Mouse (Mus musculus): Measurements from ENCODE around the gene Chrna9. TPM values are rescaled to one million over a fixed set of nuclear protein-coding genes. Genes with fewer than 3 reads are reported as not detected.
"Not testable (repeated sequence)": the region's sequence is repeated elsewhere in the genome, so short reads cannot be mapped to it uniquely, and the experiment has no call there.

Chrna9 gene
- polyA plus RNA-seq, 1 experiment from 2014 or later = not detected

DNA sequence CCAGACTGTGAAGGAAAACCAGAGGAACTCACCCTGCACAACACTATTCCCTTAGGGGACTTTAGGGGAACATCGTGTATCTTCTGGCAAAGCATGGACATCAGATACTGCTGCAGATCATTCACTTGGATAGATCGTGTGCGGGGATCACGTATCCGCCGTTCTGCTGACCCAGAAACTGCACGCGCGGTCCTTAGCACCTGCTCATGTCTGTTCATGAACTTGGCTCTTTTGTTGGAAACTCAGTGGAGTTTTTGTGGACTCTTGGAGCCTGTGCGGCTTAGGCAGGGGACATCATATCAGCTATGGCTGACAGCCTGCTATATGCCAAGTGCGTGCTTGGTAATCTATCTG lies 25.9 kb downstream of the Chrna9 start:
- no peak overlapping the region for H3K4me2 ChIP-seq
- H3K9me3 ChIP-seq = no peaks in the 10 kb centered on the region
- H3K9ac ChIP-seq = no peak overlapping the region
- ATAC-seq (ENCODE audit: extremely low read depth, insufficient number of reproducible peaks, low FRiP score, low TSS enrichment) = no peak
- no peaks in the 10 kb centered on the region for H3K27me3 ChIP-seq (replicated peaks)
- no peak overlapping the region for H3K27ac ChIP-seq (replicated peaks)
- peaks cover 3% of the 10 kb centered on the region; the same call in 1 of the 2 replicates for H3K4me1 ChIP-seq
- H3K36me3 ChIP-seq = no peaks in the 10 kb centered on the region
- no peak overlapping the region for H3K4me3 ChIP-seq
- WGBS = 80% methylated on average over 11 of the region's 11 CpGs

DNA sequence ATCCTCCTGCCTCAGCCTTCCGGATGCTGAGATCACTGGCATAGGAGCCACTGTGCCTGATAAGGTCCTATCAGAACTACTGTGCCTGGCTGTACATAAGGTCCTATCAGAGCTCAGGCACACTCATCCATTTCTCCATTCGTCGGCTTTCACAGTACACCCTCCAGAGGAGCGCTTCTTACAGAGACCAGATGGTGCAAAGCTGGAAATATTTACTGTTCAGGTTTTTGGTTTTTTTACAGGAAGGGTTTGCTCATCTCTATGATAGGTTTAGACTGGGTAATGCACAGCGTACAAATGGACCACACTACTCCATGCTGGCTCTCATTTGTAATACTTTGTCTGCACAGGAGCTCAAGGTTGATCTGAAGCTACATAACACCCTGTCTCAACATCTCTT lies 28.6 kb downstream of the Chrna9 start:
- ATAC-seq (ENCODE audit: extremely low read depth, insufficient number of reproducible peaks, low FRiP score, low TSS enrichment) = no peak
- H3K27ac ChIP-seq (replicated peaks) = no peak overlapping the region
- H3K4me2 ChIP-seq = no peak overlapping the region
- H3K9me3 ChIP-seq = no peaks in the 10 kb centered on the region
- no peak overlapping the region for H3K9ac ChIP-seq
- no peak overlapping the region for H3K4me3 ChIP-seq
- 0 out of 2 replicates have a peak, but pooled peaks cover 4% of the 10 kb centered on the region for H3K27me3 ChIP-seq (replicated peaks)
- no peaks in the 10 kb centered on the region for H3K4me1 ChIP-seq
- WGBS = 75% methylated on average over 5 of the region's 5 CpGs
- no peaks in the 10 kb centered on the region for H3K36me3 ChIP-seq

DNA sequence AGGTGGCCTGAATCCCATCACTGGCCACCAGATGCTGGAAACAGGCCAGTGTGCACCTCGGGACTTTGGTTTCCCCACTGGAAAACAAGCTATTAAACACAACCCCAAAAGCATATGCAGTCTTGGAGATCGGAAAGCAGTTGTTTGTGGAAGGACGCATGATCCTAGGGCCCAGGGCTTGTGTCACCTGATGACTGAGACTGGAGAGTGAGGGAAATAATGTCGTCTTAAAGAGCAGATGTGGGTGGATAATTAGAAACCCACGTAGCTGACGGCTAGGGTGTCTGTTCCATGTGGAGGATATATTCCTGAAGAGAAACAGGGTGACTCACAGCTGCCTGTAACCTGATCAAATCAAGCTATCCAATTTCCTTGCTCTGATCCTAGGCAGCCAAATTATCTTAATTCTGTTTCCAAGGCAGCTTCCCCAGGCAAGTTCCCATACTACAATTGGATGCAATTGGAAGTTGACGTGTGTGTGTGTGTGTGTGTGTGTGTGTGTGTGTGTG lies 31.1 kb downstream of the Chrna9 start:
- Histone ChIP-seq H3K27ac (replicated peaks) (no peak overlapping the region), H3K9me3 (no peaks in the 10 kb centered on the region), H3K36me3 (no peaks in the 10 kb centered on the region), H3K9ac (no peak overlapping the region), H3K4me2 (no peak overlapping the region), H3K4me1 (no peaks in the 10 kb centered on the region), H3K27me3 (replicated peaks) (0 out of 2 replicates have a peak, but pooled peaks cover 4% of the 10 kb centered on the region), H3K4me3 (no peak overlapping the region)
- ATAC-seq (ENCODE audit: extremely low read depth, insufficient number of reproducible peaks, low FRiP score, low TSS enrichment) = no peak
- WGBS = 64% methylated on average over 7 of the region's 7 CpGs

DNA sequence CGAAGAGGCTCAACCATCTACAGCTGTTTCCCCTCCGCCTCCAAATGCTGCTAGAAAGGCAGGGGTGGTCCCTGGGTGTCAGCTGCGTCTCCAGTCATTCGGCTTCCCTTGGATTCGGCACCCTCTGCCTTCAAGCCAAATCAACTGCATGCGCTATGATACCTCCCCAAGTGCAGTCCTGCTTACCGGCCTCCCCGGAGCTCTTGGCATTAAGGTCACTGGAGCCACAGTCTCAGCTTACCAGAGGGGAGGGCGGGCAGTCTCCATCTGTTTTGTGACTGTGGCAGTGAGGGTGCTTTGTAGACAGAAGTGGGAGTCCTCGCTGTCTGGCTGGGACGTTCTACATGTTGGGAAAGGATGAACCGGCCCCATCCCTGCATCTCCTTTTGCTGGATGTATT lies 32.4 kb downstream of the Chrna9 start:
- no peak overlapping the region for H3K4me3 ChIP-seq
- no peaks in the 10 kb centered on the region for H3K36me3 ChIP-seq
- 0 out of 2 replicates have a peak, but pooled peaks cover 4% of the 10 kb centered on the region for H3K27me3 ChIP-seq (replicated peaks)
- H3K27ac ChIP-seq (replicated peaks) = no peak overlapping the region
- no peaks in the 10 kb centered on the region for H3K4me1 ChIP-seq
- 51% methylated on average over 12 of the region's 12 CpGs for WGBS
- ATAC-seq (ENCODE audit: extremely low read depth, insufficient number of reproducible peaks, low FRiP score, low TSS enrichment) = no peak
- no peaks in the 10 kb centered on the region for H3K9me3 ChIP-seq
- H3K4me2 ChIP-seq = no peak overlapping the region
- no peak overlapping the region for H3K9ac ChIP-seq

DNA sequence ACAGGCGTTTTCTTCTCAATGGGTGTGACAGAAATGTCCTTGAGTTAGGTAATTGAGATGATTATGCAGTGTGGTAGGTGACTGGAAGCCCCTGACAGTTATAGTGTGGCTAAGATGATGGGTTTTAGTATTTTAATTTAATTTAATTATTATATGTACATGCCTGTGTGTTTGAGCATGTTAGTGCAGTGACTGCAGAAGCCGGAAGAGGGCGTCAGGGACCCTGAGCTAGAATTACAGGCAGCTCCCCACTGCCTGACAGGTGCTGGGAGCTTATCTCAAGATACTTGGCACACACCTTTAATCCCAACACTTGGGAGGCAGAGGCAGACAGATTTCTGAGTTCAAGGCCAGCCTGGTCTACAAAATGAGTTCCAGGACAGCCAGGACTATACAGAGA lies 33.3 kb downstream of the Chrna9 start:
- 84% methylated on average over 3 of the region's 3 CpGs for WGBS
- Histone ChIP-seq H3K27me3 (replicated peaks) (0 out of 2 replicates have a peak, but pooled peaks cover 4% of the 10 kb centered on the region), H3K9me3 (no peaks in the 10 kb centered on the region), H3K4me1 (no peaks in the 10 kb centered on the region), H3K4me2 (no peak overlapping the region), H3K27ac (replicated peaks) (no peak overlapping the region), H3K9ac (no peak overlapping the region), H3K4me3 (no peak overlapping the region), H3K36me3 (no peaks in the 10 kb centered on the region)
- ATAC-seq (ENCODE audit: extremely low read depth, insufficient number of reproducible peaks, low FRiP score, low TSS enrichment) = no peak

DNA sequence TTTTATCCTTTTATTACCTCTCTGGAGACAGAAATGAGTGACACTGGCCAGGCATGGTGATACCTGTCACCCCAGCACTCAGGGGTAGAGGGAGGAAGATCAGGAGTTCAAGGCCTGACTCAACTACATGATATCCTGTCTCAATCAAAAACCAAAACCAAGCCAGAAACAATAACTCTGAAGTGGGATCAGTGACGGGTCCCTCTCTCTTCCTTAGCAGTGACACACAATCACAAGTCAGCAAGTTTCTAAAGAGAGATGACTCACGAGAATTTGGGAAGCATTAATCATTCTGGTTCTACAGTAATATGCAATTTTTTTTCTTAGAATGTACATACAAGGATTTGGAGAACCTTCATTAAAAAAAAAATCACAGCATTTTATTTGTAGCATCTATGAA lies 38.5 kb downstream of the Chrna9 start:
- Histone ChIP-seq H3K36me3 (no peaks in the 10 kb centered on the region), H3K4me3 (no peak overlapping the region), H3K9ac (no peak overlapping the region), H3K27ac (replicated peaks) (no peak overlapping the region), H3K9me3 (no peaks in the 10 kb centered on the region), H3K4me1 (no peaks in the 10 kb centered on the region), H3K27me3 (replicated peaks) (no peaks in the 10 kb centered on the region), H3K4me2 (no peak overlapping the region)
- WGBS = 51% methylated on average over 2 of the region's 2 CpGs
- no peak for ATAC-seq (ENCODE audit: extremely low read depth, insufficient number of reproducible peaks, low FRiP score, low TSS enrichment)

DNA sequence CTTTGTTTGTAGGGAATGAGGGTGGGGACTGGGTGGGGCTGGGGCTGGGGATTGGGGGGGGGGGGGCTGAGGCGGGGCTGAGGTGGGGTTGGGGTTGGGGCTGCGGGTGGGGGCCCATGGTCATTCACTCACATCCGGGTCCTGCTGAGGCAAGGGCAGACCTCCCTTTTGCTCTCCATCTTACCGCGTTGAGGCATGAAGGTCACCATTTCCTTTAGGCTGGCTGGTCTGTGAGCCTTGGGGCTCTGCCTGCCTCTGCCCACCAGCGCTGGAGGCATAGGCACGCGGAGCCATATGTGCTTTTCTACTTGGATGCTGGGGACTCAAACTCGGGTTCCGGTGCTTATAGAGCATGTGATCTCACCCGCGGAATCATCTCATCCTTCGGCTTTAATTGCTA lies 41.0 kb downstream of the Chrna9 start:
- Histone ChIP-seq H3K27me3 (replicated peaks) (no peaks in the 10 kb centered on the region), H3K36me3 (no peaks in the 10 kb centered on the region), H3K4me3 (no peak overlapping the region), H3K27ac (replicated peaks) (no peak overlapping the region), H3K9ac (no peak overlapping the region), H3K4me1 (no peaks in the 10 kb centered on the region), H3K4me2 (no peak overlapping the region), H3K9me3 (no peaks in the 10 kb centered on the region)
- ATAC-seq (ENCODE audit: extremely low read depth, insufficient number of reproducible peaks, low FRiP score, low TSS enrichment) = no peak
- 80% methylated on average over 13 of the region's 13 CpGs for WGBS

DNA sequence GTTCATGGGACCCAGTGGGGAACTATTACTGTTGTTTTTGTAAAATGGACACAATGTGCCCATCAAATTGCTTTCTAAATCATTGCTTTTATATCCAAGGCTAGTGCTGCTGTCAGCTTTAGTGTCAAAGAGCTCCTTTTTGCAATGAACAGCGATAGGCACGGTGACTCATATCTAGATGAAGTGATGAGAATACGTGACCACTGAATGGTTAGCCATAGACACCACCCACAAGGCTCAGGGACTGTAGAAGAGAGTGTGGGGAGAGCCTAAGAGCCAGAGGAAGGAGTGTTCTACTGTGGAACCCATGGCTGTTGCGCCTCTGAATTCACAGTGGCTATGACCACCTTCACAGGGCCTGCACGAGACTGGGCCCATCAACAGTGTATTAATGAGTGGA lies 51.7 kb downstream of the Chrna9 start:
- 0 out of 2 replicates have a peak, but pooled peaks cover 3% of the 10 kb centered on the region for H3K9me3 ChIP-seq
- 84% methylated on average over 5 of the region's 5 CpGs for WGBS
- no peaks in the 10 kb centered on the region for H3K4me1 ChIP-seq
- no peak overlapping the region for H3K4me2 ChIP-seq
- no peak overlapping the region for H3K9ac ChIP-seq
- no peak overlapping the region for H3K27ac ChIP-seq (replicated peaks)
- H3K36me3 ChIP-seq = no peaks in the 10 kb centered on the region
- ATAC-seq (ENCODE audit: extremely low read depth, insufficient number of reproducible peaks, low FRiP score, low TSS enrichment) = no peak
- H3K27me3 ChIP-seq (replicated peaks) = no peaks in the 10 kb centered on the region
- H3K4me3 ChIP-seq = no peak overlapping the region

DNA sequence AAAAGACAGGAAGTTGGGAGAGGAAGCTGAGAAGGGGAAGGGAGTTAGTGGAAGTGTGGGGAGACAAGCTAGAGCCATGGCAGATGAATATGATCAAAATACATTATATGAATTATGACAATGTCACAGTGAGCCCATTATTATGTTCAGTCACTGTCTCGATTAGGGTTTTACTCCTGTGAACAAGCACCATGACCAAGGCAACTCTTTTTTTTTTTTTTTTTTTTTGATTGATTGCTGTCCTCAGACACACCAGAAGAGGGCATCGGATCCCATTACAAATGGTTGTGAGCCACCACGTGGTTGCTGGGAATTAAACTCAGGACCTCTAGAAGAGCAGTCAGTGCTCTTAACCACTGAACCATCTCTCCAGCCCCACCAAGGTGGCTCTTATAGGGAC lies 52.3 kb downstream of the Chrna9 start:
- not testable (repeated sequence) for H3K4me1 ChIP-seq; H3K36me3 ChIP-seq; H3K27ac ChIP-seq (replicated peaks); H3K4me2 ChIP-seq; H3K4me3 ChIP-seq; H3K9me3 ChIP-seq; H3K9ac ChIP-seq; ATAC-seq (ENCODE audit: extremely low read depth, insufficient number of reproducible peaks, low FRiP score, low TSS enrichment); H3K27me3 ChIP-seq (replicated peaks)
- WGBS = 68% methylated on average over 3 of the region's 3 CpGs

DNA sequence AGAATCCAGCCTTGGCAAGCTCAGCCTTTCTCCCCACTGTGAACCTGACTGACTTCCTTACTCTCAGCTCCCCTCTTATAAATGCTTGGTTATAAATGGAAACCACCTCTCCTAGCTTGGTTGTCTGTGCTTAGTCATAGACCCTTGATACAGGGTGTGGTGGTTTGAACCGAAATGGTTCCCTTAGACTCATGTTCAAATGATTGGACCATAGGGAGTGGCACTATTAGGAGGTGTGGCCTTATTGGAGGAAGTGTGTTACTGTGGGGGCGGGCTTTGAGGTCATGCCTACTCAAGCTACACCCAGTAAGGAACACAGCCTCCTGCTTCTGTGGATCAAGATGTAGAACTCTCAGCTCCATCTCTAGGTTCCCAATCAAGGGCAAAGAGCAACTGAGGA lies 56.5 kb downstream of the Chrna9 start:
- H3K4me1 ChIP-seq = no peaks in the 10 kb centered on the region
- H3K27me3 ChIP-seq (replicated peaks) = no peaks in the 10 kb centered on the region
- H3K4me2 ChIP-seq = no peak overlapping the region
- 87% methylated on average over 2 of the region's 2 CpGs for WGBS
- H3K9me3 ChIP-seq = 0 out of 2 replicates have a peak, but pooled peaks cover 3% of the 10 kb centered on the region
- no peak overlapping the region for H3K27ac ChIP-seq (replicated peaks)
- H3K4me3 ChIP-seq = no peak overlapping the region
- no peak overlapping the region for H3K9ac ChIP-seq
- ATAC-seq (ENCODE audit: extremely low read depth, insufficient number of reproducible peaks, low FRiP score, low TSS enrichment) = no peak
- H3K36me3 ChIP-seq = no peaks in the 10 kb centered on the region

DNA sequence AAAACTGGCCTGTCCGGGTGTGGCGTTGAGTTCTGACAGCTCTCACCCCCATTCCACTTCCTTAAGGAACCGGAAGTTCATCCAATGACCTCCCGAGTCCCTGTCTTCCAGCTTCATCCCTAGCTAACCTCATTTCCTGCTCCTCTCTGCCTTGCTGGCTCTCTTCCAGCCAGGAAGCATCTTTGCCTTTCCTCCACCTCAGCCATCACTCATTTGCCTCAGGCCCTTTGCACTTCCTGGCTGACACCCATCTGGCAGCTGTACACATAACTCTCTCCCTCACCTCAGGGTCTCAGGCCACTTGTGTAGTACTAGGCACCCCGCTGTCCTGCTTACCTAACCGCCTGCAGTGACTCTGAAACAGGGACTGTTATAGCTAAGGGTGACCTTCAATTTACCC lies 59.9 kb downstream of the Chrna9 start:
- WGBS = 61% methylated on average over 6 of the region's 6 CpGs

DNA sequence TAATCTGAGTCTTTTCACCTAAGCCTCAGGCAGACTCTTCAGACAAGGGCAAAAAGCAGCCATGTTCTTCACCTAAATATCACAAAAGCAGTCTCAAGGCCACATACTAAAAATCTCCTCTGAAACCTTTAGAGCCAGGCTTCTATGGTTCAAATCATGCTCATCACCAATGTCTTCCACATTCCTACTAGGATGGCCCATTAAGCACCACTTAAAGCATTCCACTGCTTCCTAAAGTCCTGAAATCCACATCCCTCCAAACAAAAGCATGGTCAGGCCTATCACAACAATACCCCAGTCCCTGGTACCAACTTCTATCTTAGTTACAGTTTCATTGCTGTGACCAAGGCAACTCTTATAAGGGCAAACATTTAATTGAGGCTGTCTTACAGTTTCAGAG lies 63.1 kb downstream of the Chrna9 start:
- Histone ChIP-seq H3K27ac (replicated peaks) (no peak overlapping the region), H3K9ac (no peak overlapping the region), H3K4me3 (no peak overlapping the region), H3K9me3 (no peaks in the 10 kb centered on the region), H3K27me3 (replicated peaks) (no peaks in the 10 kb centered on the region), H3K36me3 (no peaks in the 10 kb centered on the region), H3K4me2 (no peak overlapping the region), H3K4me1 (no peaks in the 10 kb centered on the region)
- no peak for ATAC-seq (ENCODE audit: extremely low read depth, insufficient number of reproducible peaks, low FRiP score, low TSS enrichment)

More for the DNA sequence above, 59.9 kb downstream of the Chrna9 start:
- no peak overlapping the region for H3K27ac ChIP-seq (replicated peaks)
- no peak overlapping the region for H3K9ac ChIP-seq
- H3K4me2 ChIP-seq = no peak overlapping the region
- H3K36me3 ChIP-seq = no peaks in the 10 kb centered on the region
- no peak for ATAC-seq (ENCODE audit: extremely low read depth, insufficient number of reproducible peaks, low FRiP score, low TSS enrichment)
- no peak overlapping the region for H3K4me3 ChIP-seq
- H3K4me1 ChIP-seq = no peaks in the 10 kb centered on the region
- H3K9me3 ChIP-seq = no peaks in the 10 kb centered on the region
- no peaks in the 10 kb centered on the region for H3K27me3 ChIP-seq (replicated peaks)
